Mouse (Mus musculus): ENCODE data around the gene Adarb1. TPM values are rescaled to one million over a fixed set of nuclear protein-coding genes. Genes with fewer than 3 reads are reported as not detected.

Adarb1 gene
- polyA plus RNA-seq, 1 experiment, result 4.5 TPM

DNA sequence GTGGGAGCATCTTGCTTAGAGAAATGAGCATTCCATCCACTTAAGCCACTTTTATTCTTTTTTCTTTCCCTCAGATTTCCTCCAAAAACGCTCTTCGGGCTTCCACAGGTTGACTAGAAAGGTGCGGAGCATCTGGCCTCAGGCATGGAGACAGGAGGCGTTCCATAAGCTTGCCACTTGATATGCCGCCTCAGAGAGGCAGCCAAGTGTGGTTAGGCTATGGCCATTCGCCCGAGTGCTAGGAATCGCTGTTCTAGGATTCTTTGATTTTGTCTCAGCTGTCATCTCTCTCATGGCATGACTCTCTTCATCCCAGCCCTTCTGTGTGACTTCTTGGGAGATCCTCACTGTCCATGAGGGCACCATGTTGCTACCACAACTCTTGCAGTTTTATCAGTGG is 43.1 kb upstream of the Adarb1 start:
- TF ChIP-seq REST (IDR thresholded peaks at IDR 0.05; ENCODE audit: insufficient read depth, insufficient read length) (no peak), POLR2A (IDR thresholded peaks at IDR 0.05; ENCODE audit: insufficient read length, low read depth) (no peak), TCF12 (IDR thresholded peaks at IDR 0.05; ENCODE audit: insufficient read depth, poor library complexity, severe bottlenecking) (no peak), MYOG (IDR thresholded peaks at IDR 0.05; ENCODE audit: control insufficient read depth in 1 of 3, insufficient read depth in 1 of 3, insufficient read length in 2 of 3, low read depth in 2 of 3) (no peak), E2F4 (IDR thresholded peaks at IDR 0.05; ENCODE audit: insufficient read depth) (no peak), TCF3 (IDR thresholded peaks at IDR 0.05; ENCODE audit: insufficient read length, low read depth) (no peak), MYOD1 (IDR thresholded peaks at IDR 0.05; ENCODE audit: control insufficient read depth in 1 of 3, insufficient read length in 2 of 3, low read depth in 2 of 3) (no peak), POLR2AphosphoS2 (IDR thresholded peaks at IDR 0.05; ENCODE audit: insufficient read length, low read depth) (no peak), USF1 (IDR thresholded peaks at IDR 0.05; ENCODE audit: low read depth) (no peak), SRF (IDR thresholded peaks at IDR 0.05; ENCODE audit: control insufficient read depth, insufficient read length, low read depth) (no peak), MAX (IDR thresholded peaks at IDR 0.05; ENCODE audit: low read depth) (no peak), CEBPB (IDR thresholded peaks at IDR 0.05; ENCODE audit: insufficient read depth, poor library complexity, severe bottlenecking) (no peak)
- peaks cover 11% of the 10 kb centered on the region for H3K27me3 ChIP-seq (ENCODE audit: control insufficient read depth, insufficient read depth, insufficient read length)
- no peaks in the 10 kb centered on the region for H3K36me3 ChIP-seq (ENCODE audit: control insufficient read depth, insufficient read depth)
- H3K79me2 ChIP-seq (ENCODE audit: control insufficient read depth, insufficient read depth), result no peaks in the 10 kb centered on the region
- H3K4me3 ChIP-seq, result no peak overlapping the region
- no peak overlapping the region for H3K4me2 ChIP-seq (ENCODE audit: low read depth)
- no peak overlapping the region for H3ac ChIP-seq (ENCODE audit: control insufficient read depth, insufficient read length)

DNA sequence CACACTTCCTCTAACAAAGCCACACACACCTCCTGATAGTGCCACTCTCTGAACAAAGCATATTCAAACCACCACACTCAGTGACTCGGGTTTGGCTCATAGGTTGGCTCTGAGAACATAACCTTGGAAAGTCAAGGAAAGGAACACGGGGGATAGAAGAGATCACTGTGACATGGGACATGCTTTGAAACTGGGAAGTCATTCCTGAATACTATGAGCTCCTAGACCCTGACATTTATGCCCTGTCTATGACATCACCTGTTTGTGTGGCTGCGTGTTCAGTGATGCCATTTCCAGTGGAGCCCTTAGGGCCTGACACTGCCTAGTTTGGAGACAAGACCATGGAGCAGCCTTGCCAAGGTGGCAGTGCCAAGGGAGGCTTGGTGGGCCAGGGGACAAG is 39.6 kb upstream of the Adarb1 start:
- no peak overlapping the region for H3K4me3 ChIP-seq
- H3K36me3 ChIP-seq (ENCODE audit: control insufficient read depth, insufficient read depth), result no peaks in the 10 kb centered on the region
- no peak overlapping the region for H3ac ChIP-seq (ENCODE audit: control insufficient read depth, insufficient read length)
- H3K79me2 ChIP-seq (ENCODE audit: control insufficient read depth, insufficient read depth), result no peaks in the 10 kb centered on the region
- peaks cover 11% of the 10 kb centered on the region for H3K27me3 ChIP-seq (ENCODE audit: control insufficient read depth, insufficient read depth, insufficient read length)
- TF ChIP-seq REST (IDR thresholded peaks at IDR 0.05; ENCODE audit: insufficient read depth, insufficient read length), result no peak
- TF ChIP-seq POLR2A (IDR thresholded peaks at IDR 0.05; ENCODE audit: insufficient read length, low read depth), result no peak
- no peak for TF ChIP-seq E2F4 (IDR thresholded peaks at IDR 0.05; ENCODE audit: insufficient read depth)
- TF ChIP-seq TCF12 (IDR thresholded peaks at IDR 0.05; ENCODE audit: insufficient read depth, poor library complexity, severe bottlenecking), result no peak
- no peak for TF ChIP-seq MYOG (IDR thresholded peaks at IDR 0.05; ENCODE audit: control insufficient read depth in 1 of 3, insufficient read depth in 1 of 3, insufficient read length in 2 of 3, low read depth in 2 of 3)
- TF ChIP-seq MYOD1 (IDR thresholded peaks at IDR 0.05; ENCODE audit: control insufficient read depth in 1 of 3, insufficient read length in 2 of 3, low read depth in 2 of 3), result no peak
- TF ChIP-seq POLR2AphosphoS2 (IDR thresholded peaks at IDR 0.05; ENCODE audit: insufficient read length, low read depth), result no peak
- H3K4me2 ChIP-seq (ENCODE audit: low read depth), result no peak overlapping the region

DNA sequence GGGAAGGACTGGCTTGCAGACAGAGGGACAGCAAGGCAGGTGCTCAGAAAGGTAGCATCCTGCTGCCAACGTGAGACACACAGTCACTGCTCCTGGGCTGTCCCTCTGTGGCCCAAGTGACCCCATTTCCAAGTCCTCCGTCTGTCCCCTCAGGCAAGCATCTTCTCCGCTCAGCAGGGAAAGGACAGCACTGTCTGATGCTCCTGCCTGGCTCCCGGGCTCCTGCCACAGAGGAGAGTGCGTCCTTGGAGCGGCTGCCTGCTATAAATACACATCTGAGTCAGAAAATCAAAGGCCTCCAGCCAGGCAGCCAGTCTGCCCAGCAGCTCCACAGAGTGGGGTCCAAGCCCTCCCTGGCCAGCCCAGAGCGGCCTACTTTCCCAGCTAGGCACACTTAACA is 38.4 kb upstream of the Adarb1 start:
- no peak overlapping the region for H3ac ChIP-seq (ENCODE audit: control insufficient read depth, insufficient read length)
- no peak for TF ChIP-seq E2F4 (IDR thresholded peaks at IDR 0.05; ENCODE audit: insufficient read depth)
- no peak for TF ChIP-seq MAX (IDR thresholded peaks at IDR 0.05; ENCODE audit: low read depth)
- TF ChIP-seq MYOD1 (IDR thresholded peaks at IDR 0.05; ENCODE audit: control insufficient read depth in 1 of 3, insufficient read length in 2 of 3, low read depth in 2 of 3), result no peak
- no peak for TF ChIP-seq TCF12 (IDR thresholded peaks at IDR 0.05; ENCODE audit: insufficient read depth, poor library complexity, severe bottlenecking)
- no peak for TF ChIP-seq USF1 (IDR thresholded peaks at IDR 0.05; ENCODE audit: low read depth)
- no peak for TF ChIP-seq POLR2AphosphoS2 (IDR thresholded peaks at IDR 0.05; ENCODE audit: insufficient read length, low read depth)
- no peak for TF ChIP-seq MYOG (IDR thresholded peaks at IDR 0.05; ENCODE audit: control insufficient read depth in 1 of 3, insufficient read depth in 1 of 3, insufficient read length in 2 of 3, low read depth in 2 of 3)
- no peak for TF ChIP-seq TCF3 (IDR thresholded peaks at IDR 0.05; ENCODE audit: insufficient read length, low read depth)
- TF ChIP-seq REST (IDR thresholded peaks at IDR 0.05; ENCODE audit: insufficient read depth, insufficient read length), result no peak
- TF ChIP-seq POLR2A (IDR thresholded peaks at IDR 0.05; ENCODE audit: insufficient read length, low read depth), result no peak
- no peak for TF ChIP-seq CEBPB (IDR thresholded peaks at IDR 0.05; ENCODE audit: insufficient read depth, poor library complexity, severe bottlenecking)

DNA sequence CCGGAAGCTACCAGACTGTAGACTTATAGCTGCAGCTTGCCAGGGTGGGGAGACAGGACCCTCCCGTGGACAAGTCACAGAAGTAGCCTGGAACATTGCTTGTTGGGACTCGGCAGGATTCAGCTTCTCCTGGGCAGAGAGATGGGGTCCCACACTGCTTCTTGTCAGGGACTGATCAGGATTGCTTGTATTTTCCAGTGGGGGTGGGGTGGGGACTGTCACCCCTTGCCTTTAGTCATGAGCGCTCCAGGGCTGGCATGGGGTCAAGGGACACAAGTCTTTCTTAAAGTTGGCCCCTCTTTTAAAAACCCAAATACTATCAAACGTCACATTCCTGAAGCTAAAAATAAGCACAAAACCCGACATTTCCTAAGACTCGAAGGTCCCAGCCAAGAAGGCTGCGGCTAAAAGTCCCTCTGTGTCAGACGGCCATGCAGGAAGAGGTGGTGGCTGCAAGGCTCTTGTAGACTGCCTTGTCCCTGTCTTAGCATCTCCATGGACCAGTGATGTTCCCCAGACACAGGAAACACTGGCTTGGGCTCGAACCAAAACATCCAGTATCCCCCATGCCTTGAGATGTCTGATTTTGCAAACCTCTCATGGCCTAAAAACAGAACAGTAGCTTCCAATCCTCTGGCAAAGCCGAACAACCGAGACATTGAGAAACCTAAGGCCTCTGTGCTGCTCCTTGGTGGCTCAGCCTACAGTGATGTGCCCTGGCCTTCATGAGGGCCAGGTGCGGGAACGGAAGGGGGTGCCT is 37.4 kb upstream of the Adarb1 start:
- no peaks in the 10 kb centered on the region for H3K36me3 ChIP-seq (ENCODE audit: control insufficient read depth, insufficient read depth)
- H3K79me2 ChIP-seq (ENCODE audit: control insufficient read depth, insufficient read depth), result no peaks in the 10 kb centered on the region
- no peak overlapping the region for H3ac ChIP-seq (ENCODE audit: control insufficient read depth, insufficient read length)
- no peak overlapping the region for H3K4me3 ChIP-seq
- H3K4me2 ChIP-seq (ENCODE audit: low read depth), result no peak overlapping the region
- H3K27me3 ChIP-seq (ENCODE audit: control insufficient read depth, insufficient read depth, insufficient read length), result peaks cover 6% of the 10 kb centered on the region
- no peak for TF ChIP-seq POLR2AphosphoS2 (IDR thresholded peaks at IDR 0.05; ENCODE audit: insufficient read length, low read depth)
- TF ChIP-seq MYOD1 (IDR thresholded peaks at IDR 0.05; ENCODE audit: control insufficient read depth in 1 of 3, insufficient read length in 2 of 3, low read depth in 2 of 3), result no peak
- no peak for TF ChIP-seq CEBPB (IDR thresholded peaks at IDR 0.05; ENCODE audit: insufficient read depth, poor library complexity, severe bottlenecking)
- no peak for TF ChIP-seq TCF12 (IDR thresholded peaks at IDR 0.05; ENCODE audit: insufficient read depth, poor library complexity, severe bottlenecking)
- TF ChIP-seq MAX (IDR thresholded peaks at IDR 0.05; ENCODE audit: low read depth), result no peak
- no peak for TF ChIP-seq USF1 (IDR thresholded peaks at IDR 0.05; ENCODE audit: low read depth)
- TF ChIP-seq REST (IDR thresholded peaks at IDR 0.05; ENCODE audit: insufficient read depth, insufficient read length), result no peak
- TF ChIP-seq TCF3 (IDR thresholded peaks at IDR 0.05; ENCODE audit: insufficient read length, low read depth), result no peak

More for the DNA sequence above, 38.4 kb upstream of the Adarb1 start:
- Histone ChIP-seq H3K36me3 (ENCODE audit: control insufficient read depth, insufficient read depth) (no peaks in the 10 kb centered on the region), H3K4me3 (no peak overlapping the region), H3K79me2 (ENCODE audit: control insufficient read depth, insufficient read depth) (no peaks in the 10 kb centered on the region), H3K27me3 (ENCODE audit: control insufficient read depth, insufficient read depth, insufficient read length) (peaks cover 8% of the 10 kb centered on the region), H3K4me2 (ENCODE audit: low read depth) (no peak overlapping the region)

Measured in myocyte (in vitro differentiated cells).